Mouse (Mus musculus): ENCODE results near the gene Olfr1414. TPM values are rescaled to one million over a fixed set of nuclear protein-coding genes. Genes with fewer than 3 reads are reported as not detected.

Gene Olfr1414
- not detected for total RNA-seq (2023)

GRCm38 (mm10) chr1:92518561-92518960, at the start of gene Olfr1414:
Gene Olfr1414 (minus strand): TSS chr1:92518661.

GRCm38 (mm10) chr1:92496001-92496400, 22.5 kb downstream of the Olfr1414 start, which contains the start of gene Olfr1415:
Gene Olfr1415 (minus strand): TSS chr1:92496101.

GRCm38 (mm10) chr1:92485013-92485412, 33.4 kb downstream of the Olfr1414 start, which contains the start of gene Olfr1416:
Gene Olfr1416 (minus strand): TSS chr1:92485113.

GRCm38 (mm10) chr1:92473165-92474041, 45.1 kb downstream of the Olfr1414 start, which contains the start of gene Ndufa10:
Gene Ndufa10 (minus strand): TSS chr1:92473860.

Other genes starting within 250 kb of the Olfr1414 start
- gene Ndufa10, start 44.8 kb downstream of the Olfr1414 start, total RNA-seq (2023), result 10 to 100 TPM; 89.6 to 99.8 TPM
- gene Olfr1416, start 33.5 kb downstream of the Olfr1414 start, total RNA-seq (2023), result not detected
- not detected for gene Olfr1415, start 22.6 kb downstream of the Olfr1414 start, total RNA-seq (2023)
- not detected for gene Olfr1413, start 52.7 kb upstream of the Olfr1414 start, total RNA-seq (2023)
- gene Olfr1412, start 67.1 kb upstream of the Olfr1414 start, total RNA-seq (2023), result not detected
- not detected for gene Olfr1411, start 75.8 kb upstream of the Olfr1414 start, total RNA-seq (2023)
- gene Olfr1410, start 87.1 kb upstream of the Olfr1414 start, total RNA-seq (2023), result not detected
- gene Olfr12, start 99.1 kb upstream of the Olfr1414 start, total RNA-seq (2023), result not detected
- 100 to 1,000 TPM; 125 to 138 TPM for gene Cops9, start 123.3 kb upstream of the Olfr1414 start, total RNA-seq (2023)
- not detected for gene Otos, start 130.2 kb upstream of the Olfr1414 start, total RNA-seq (2023)

All from monocyte, adult 59 days (primary cell).